ENCODE assay signal across 9 mouse cellular contexts in the genomic region with DNA sequence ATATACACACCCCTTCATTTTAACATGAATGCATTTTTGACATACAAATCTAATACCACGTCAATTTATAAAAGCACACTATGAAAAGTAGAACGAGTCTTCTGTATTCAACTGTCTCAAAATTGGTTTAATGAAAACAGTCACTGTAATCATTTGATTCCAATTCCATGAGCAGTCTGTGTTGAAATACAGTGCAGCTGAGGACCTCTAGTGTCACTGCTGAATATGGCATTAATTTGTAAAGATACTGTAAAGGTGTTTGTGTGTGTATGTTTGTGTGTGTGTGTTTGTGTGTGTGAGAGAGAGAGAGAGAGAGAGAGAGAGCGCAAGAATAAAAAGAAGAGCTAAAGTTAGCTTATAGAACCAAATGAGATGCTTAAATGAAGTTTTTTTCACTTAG. TPM values are rescaled to one million over a fixed set of nuclear protein-coding genes. Genes with fewer than 3 reads are reported as not detected.
A peak's percentile ranks its signal among the peaks of the same experiment; 100 is the strongest.
DNase-seq lines count a peak whose midpoint lies in the region; ATAC-seq and TF ChIP-seq lines count a peak whose summit lies in the region.
"Had no signal": no experiment of that assay in that cellular context is flagged by ENCODE, and none has a peak within 500 bp of the region (broad histone marks: within the 10 kb centered on the region; RNA-seq: fewer than 3 reads in every experiment).

No protein-coding gene starts in this region.

- H3K36me3 ChIP-seq in forebrain, embryonic 15.5 days = peaks cover 5% of the 10 kb centered on the region; the same call in 1 of the 2 replicates
- H3K36me3 ChIP-seq in forebrain, embryonic 10.5 days (replicated peaks) = 0 out of 2 replicates have a peak, but pooled peaks cover 3% of the 10 kb centered on the region
- peaks cover 11% of the 10 kb centered on the region; the same call in 1 of the 2 replicates for H3K36me3 ChIP-seq in lung, embryonic 14.5 days (ENCODE audit: insufficient read depth)
- no peaks in the 10 kb centered on the region; the same call in 1 of the 2 replicates for H3K36me3 ChIP-seq in midbrain, embryonic 16.5 days (ENCODE audit: control insufficient read depth, insufficient read depth, low read length)

- no peak overlapping the region for H3K9ac ChIP-seq in forebrain, embryonic 15.5 days (replicated peaks)
- H3K9ac ChIP-seq in lung, embryonic 14.5 days = no peak overlapping the region
- no peak overlapping the region for H3K9ac ChIP-seq in midbrain, embryonic 16.5 days (ENCODE audit: low read depth, low read length)

- no peaks in the 10 kb centered on the region for H3K4me1 ChIP-seq in forebrain, embryonic 15.5 days
- peaks cover 4% of the 10 kb centered on the region for H3K4me1 ChIP-seq in forebrain, embryonic 10.5 days
- no peaks in the 10 kb centered on the region for H3K4me1 ChIP-seq in lung, embryonic 14.5 days (ENCODE audit: insufficient read depth)
- H3K4me1 ChIP-seq in midbrain, embryonic 16.5 days (ENCODE audit: control insufficient read depth, insufficient read depth, low read length) = no peaks in the 10 kb centered on the region

- no peak for DNase-seq in forebrain, embryonic 10.5 days (ENCODE audit: extremely low spot score, low spot score)
- peak; percentile 74 for DNase-seq in lung, embryonic 14.5 days
- DNase-seq in lung, adult 18-20 months = no peak
- peak; percentile 62 for DNase-seq in brain, embryonic 14.5 days (ENCODE audit: low read depth)
- DNase-seq in spleen, adult 18-20 months = no peak
- no peak for DNase-seq in natural killer cell, adult 2 months (ENCODE audit: low spot score in 2 of 2)
- DNase-seq: thymus, postnatal 25 days had no signal

- WGBS in forebrain, embryonic 15.5 days = 73% methylated on average over 3 of the region's 3 CpGs
- WGBS in forebrain, embryonic 10.5 days = 86% methylated on average over 3 of the region's 3 CpGs
- 73% methylated on average over 3 of the region's 3 CpGs for WGBS in lung, embryonic 14.5 days
- WGBS in midbrain, embryonic 16.5 days = 77% methylated on average over 3 of the region's 3 CpGs

- peak; percentile 67 for TF ChIP-seq CTCF in lung, embryonic 14.5 days (IDR thresholded peaks at IDR 0.05; ENCODE audit: low read depth)
- TF ChIP-seq CTCF in brain, embryonic 14.5 days (IDR thresholded peaks at IDR 0.05; ENCODE audit: borderline replicate concordance, extremely low read depth, insufficient read depth, insufficient read length) = peak; percentile 40

- H3K27me3 ChIP-seq in forebrain, embryonic 15.5 days = no peaks in the 10 kb centered on the region
- no peaks in the 10 kb centered on the region for H3K27me3 ChIP-seq in forebrain, embryonic 10.5 days (ENCODE audit: poor library complexity, severe bottlenecking)
- H3K27me3 ChIP-seq in lung, embryonic 14.5 days (ENCODE audit: insufficient read depth, low read length) = no peaks in the 10 kb centered on the region
- no peaks in the 10 kb centered on the region for H3K27me3 ChIP-seq in midbrain, embryonic 16.5 days (ENCODE audit: control insufficient read depth, insufficient read depth, low read depth, low read length)

- peak; percentile 77 for ATAC-seq in forebrain, embryonic 15.5 days (replicated peaks)
- no peak for ATAC-seq in lung, embryonic 14.5 days (ENCODE audit: insufficient read depth)
- ATAC-seq in midbrain, embryonic 16.5 days = peak; percentile 71; the same call in 1 of the 2 replicates

- H3K27ac ChIP-seq in forebrain, embryonic 15.5 days (replicated peaks) = no peak overlapping the region
- H3K27ac ChIP-seq in forebrain, embryonic 10.5 days = no peak overlapping the region
- no peak overlapping the region for H3K27ac ChIP-seq in lung, embryonic 14.5 days (ENCODE audit: low read depth)
- H3K27ac ChIP-seq in midbrain, embryonic 16.5 days (ENCODE audit: low read length) = no peak overlapping the region

- no peak for TF ChIP-seq POLR2A in brain, embryonic 14.5 days (IDR thresholded peaks at IDR 0.05; ENCODE audit: borderline replicate concordance, extremely low read depth, insufficient read depth, insufficient read length, poor library complexity, severe bottlenecking)

- H3K4me3 ChIP-seq in forebrain, embryonic 15.5 days = no peak overlapping the region
- H3K4me3 ChIP-seq in forebrain, embryonic 10.5 days = no peak overlapping the region
- H3K4me3 ChIP-seq in lung, embryonic 14.5 days (ENCODE audit: low read depth, low read length) = no peak overlapping the region
- no peak overlapping the region for H3K4me3 ChIP-seq in midbrain, embryonic 16.5 days (ENCODE audit: low read depth, low read length)

- H3K9me3 ChIP-seq in forebrain, embryonic 15.5 days = no peaks in the 10 kb centered on the region
- H3K9me3 ChIP-seq in forebrain, embryonic 10.5 days = no peaks in the 10 kb centered on the region
- no peaks in the 10 kb centered on the region for H3K9me3 ChIP-seq in lung, embryonic 14.5 days (ENCODE audit: low read depth, low read length)
- no peaks in the 10 kb centered on the region for H3K9me3 ChIP-seq in midbrain, embryonic 16.5 days (replicated peaks; ENCODE audit: control insufficient read depth, low read length, poor library complexity, severe bottlenecking)

- H3K4me2 ChIP-seq in forebrain, embryonic 15.5 days (replicated peaks) = no peak overlapping the region
- H3K4me2 ChIP-seq in lung, embryonic 14.5 days = no peak overlapping the region
- no peak overlapping the region for H3K4me2 ChIP-seq in midbrain, embryonic 16.5 days (ENCODE audit: low read length)

RNA-seq across cellular contexts. Expression of a gene that starts 17.2 kb away (rescaled TPM):
- polyA plus RNA-seq in forebrain, embryonic 15.5 days (2015; fragmentation: Nextera tagmentation; extraction: Ambion mirVana) = 60.8 and 64.1 TPM in 2 replicates
- 78.0 and 84.5 TPM in 2 replicates for polyA plus RNA-seq in forebrain, embryonic 10.5 days (2016; fragmentation: Nextera tagmentation; extraction: Ambion mirVana)
- polyA plus RNA-seq in lung, embryonic 14.5 days (2014; fragmentation: Nextera tagmentation; extraction: Ambion mirVana) = 77.4 and 79.5 TPM in 2 replicates
- polyA plus RNA-seq in brain, embryonic 14.5 days (2012; rRNA removed) = 57.1 and 59.1 TPM in 2 replicates
- 57.0 and 59.7 TPM in 2 replicates for polyA plus RNA-seq in midbrain, embryonic 16.5 days (2015; fragmentation: Nextera tagmentation; extraction: Ambion mirVana)

RNA-seq across cellular contexts. Expression of a gene that starts 17.4 kb away (rescaled TPM):
- polyA plus RNA-seq in forebrain, embryonic 15.5 days (2015; fragmentation: Nextera tagmentation; extraction: Ambion mirVana) = 34.0 and 36.4 TPM in 2 replicates
- 20.1 and 21.2 TPM in 2 replicates for polyA plus RNA-seq in forebrain, embryonic 10.5 days (2016; fragmentation: Nextera tagmentation; extraction: Ambion mirVana)
- 19.0 and 19.6 TPM in 2 replicates for polyA plus RNA-seq in lung, embryonic 14.5 days (2014; fragmentation: Nextera tagmentation; extraction: Ambion mirVana)
- polyA plus RNA-seq in brain, embryonic 14.5 days (2012; rRNA removed) = 7.4 and 13.4 TPM in 2 replicates
- polyA plus RNA-seq in midbrain, embryonic 16.5 days (2015; fragmentation: Nextera tagmentation; extraction: Ambion mirVana) = 33.6 and 36.5 TPM in 2 replicates

Comparison
In these comparisons a context has a peak if more than half of its experiments do, and no peak if none do; other contexts are left out.
1. DNase-seq: peak in lung, embryonic 14.5 days (single experiment) and brain, embryonic 14.5 days (single experiment); none in forebrain, embryonic 10.5 days (single experiment), lung, adult 18-20 months (0 of 2), spleen, adult 18-20 months (0 of 2) and natural killer cell, adult 2 months (0 of 2).